Mouse (Mus musculus) heart, postnatal 0 days (tissue): Measurements from ENCODE around the gene Rnf26. TPM values are rescaled to one million over a fixed set of nuclear protein-coding genes. Genes with fewer than 3 reads are reported as not detected.
A peak's percentile ranks its signal among the peaks of the same experiment; 100 is the strongest.

ENCODE experiments used
- ATAC-seq: fragments of 200-750 bp; cut with Nextera tagmentation; 2 replicates; pipeline ENCODE4 v1.8.0; 2017; ENCODE audit warnings: low read depth, moderate number of reproducible peaks, moderate library complexity; ENCODE audit not compliant: insufficient read depth
- DNase-seq: peaks from one replicate; pipeline ENCODE4 v3.0.0-alpha.2; 2016; ENCODE audit warnings: low spot score
- H3K27ac ChIP-seq: fragments of 300-500 bp; sonication (generic); 2 replicates; pipeline ENCODE4 v1.5.1; 2014; ENCODE audit warnings: low read depth, mild to moderate bottlenecking
- H3K27me3 ChIP-seq: fragments of 300-500 bp; sonication (generic); 2 replicates; pipeline ENCODE4 v1.6.1; 2014; ENCODE audit warnings: low read length, mixed read lengths; ENCODE audit not compliant: control insufficient read depth, insufficient read depth
- H3K36me3 ChIP-seq: fragments of 300-500 bp; sonication (generic); replicated peaks from 2 replicates; pipeline ENCODE4 v1.6.1; 2014; ENCODE audit warnings: low read length, mixed read lengths; ENCODE audit not compliant: control insufficient read depth, insufficient read depth
- H3K4me1 ChIP-seq: fragments of 300-500 bp; sonication (generic); 2 replicates; pipeline ENCODE4 v1.6.1; 2014; ENCODE audit warnings: antibody characterized with exemption; ENCODE audit not compliant: control insufficient read depth, insufficient read depth
- H3K4me2 ChIP-seq: fragments of 300-500 bp; sonication (generic); 2 replicates; pipeline ENCODE4 v1.6.1; 2014; ENCODE audit warnings: low read depth, mild to moderate bottlenecking, low read length, moderate library complexity
- H3K4me3 ChIP-seq: fragments of 300-500 bp; sonication (generic); 2 replicates; pipeline ENCODE4 v1.5.1; 2014; ENCODE audit warnings: low read depth, low read length
- H3K9ac ChIP-seq: fragments of 300-500 bp; sonication (generic); replicated peaks from 2 replicates; pipeline ENCODE4 v1.6.1; 2014; ENCODE audit warnings: low read depth, low read length, mixed read lengths
- H3K9me3 ChIP-seq: fragments of 300-500 bp; sonication (generic); replicated peaks from 2 replicates; pipeline ENCODE4 v1.6.1; 2016; ENCODE audit warnings: low read length; ENCODE audit not compliant: control insufficient read depth
- CTCF ChIP-seq: IDR thresholded peaks from 2 replicates; pipeline ENCODE4 v1.5.1; 2016; ENCODE audit warnings: antibody characterized with exemption, control low read depth, low read depth
- EP300 ChIP-seq: IDR thresholded peaks from 2 replicates; pipeline ENCODE4 v1.6.1; 2016; ENCODE audit warnings: antibody characterized with exemption, low read depth
- WGBS: fragments of 180-500 bp; shearing (Covaris S2); extraction: QIAGEN DNeasy Blood & Tissue Kit; methylation state at CpG from one replicate; pipeline ENCODE4 v1.1.7; 2014; 5-methylcytosine and 5-hydroxymethylcytosine counted together
- polyA plus RNA-seq: library from polyadenylated mRNA; unstranded; fragments of >200 nt; fragmentation: Nextera tagmentation; extraction: Ambion mirVana; gene quantifications from 2 replicates; pipeline ENCODE4 v1.2.1, GENCODE M21; 2015
- total RNA-seq: library from RNA; depleted of rRNA; stranded (reverse); fragments of >200 nt; gene quantifications from 2 replicates; pipeline ENCODE4 v1.2.3, GENCODE M21; 2014; ENCODE audit warnings: low replicate concordance

Gene Rnf26
- total and polyA plus RNA-seq, 2 experiments from 2014 or later, result 14.1 to 16.6 TPM

GRCm38 (mm10) chr9:44087761-44088455, 25.4 kb downstream of the Rnf26 start:
- peak; percentile 50; the same call in 1 of the 2 replicates for TF ChIP-seq EP300
- TF ChIP-seq CTCF, result no peak
- Histone ChIP-seq H3K4me3 (peak overlapping the region; percentile 79), H3K9me3 (no peaks in the 10 kb centered on the region), H3K4me2 (peak overlapping the region; percentile 95), H3K9ac (peak overlapping the region; percentile 96), H3K4me1 (peaks cover 37% of the 10 kb centered on the region), H3K27me3 (no peaks in the 10 kb centered on the region), H3K27ac (peak overlapping the region; percentile 97), H3K36me3 (peaks cover 33% of the 10 kb centered on the region)
- peak; percentile 76 for ATAC-seq
- peak; percentile 93 for DNase-seq
- WGBS, result 9% methylated on average over 15 of the region's 15 CpGs

- Histone ChIP-seq H3K4me3 (peak overlapping the region; percentile 79), H3K27me3 (no peaks in the 10 kb centered on the region), H3K9me3 (no peaks in the 10 kb centered on the region), H3K4me2 (peak overlapping the region; percentile 95), H3K36me3 (peaks cover 24% of the 10 kb centered on the region), H3K27ac (peak overlapping the region; percentile 97), H3K4me1 (peaks cover 43% of the 10 kb centered on the region), H3K9ac (peak overlapping the region; percentile 96)
- DNase-seq (no peak), ATAC-seq (no peak)
- TF ChIP-seq CTCF, result no peak
- WGBS, result 37% methylated on average over 10 of the region's 10 CpGs
Measured at GRCm38 (mm10) chr9:44086960-44087359, 26.4 kb downstream of the Rnf26 start.

GRCm38 (mm10) chr9:44085741-44086665, 27.3 kb downstream of the Rnf26 start:
- Histone ChIP-seq H3K4me1 (peaks cover 52% of the 10 kb centered on the region), H3K9me3 (no peaks in the 10 kb centered on the region), H3K36me3 (peaks cover 14% of the 10 kb centered on the region), H3K4me2 (peak overlapping the region; percentile 95), H3K4me3 (peak overlapping the region; percentile 79), H3K27me3 (no peaks in the 10 kb centered on the region), H3K27ac (peak overlapping the region; percentile 97), H3K9ac (peak overlapping the region; percentile 96)
- no peak for DNase-seq
- ATAC-seq, result no peak
- TF ChIP-seq EP300, result peak; percentile 51
- TF ChIP-seq CTCF, result no peak
- 28% methylated on average over 15 of the region's 15 CpGs for WGBS

GRCm38 (mm10) chr9:44085276-44085675, 28.0 kb downstream of the Rnf26 start:
- H3K4me2 ChIP-seq, result peak overlapping the region; percentile 95
- H3K36me3 ChIP-seq, result peaks cover 8% of the 10 kb centered on the region; the same call in 1 of the 2 replicates
- ATAC-seq, result no peak
- 2% methylated on average over 10 of the region's 10 CpGs for WGBS
- H3K4me3 ChIP-seq, result peak overlapping the region; percentile 79
- peak overlapping the region; percentile 97 for H3K27ac ChIP-seq
- TF ChIP-seq EP300, result no peak
- no peak for TF ChIP-seq CTCF
- H3K27me3 ChIP-seq, result no peaks in the 10 kb centered on the region
- peak overlapping the region; percentile 96 for H3K9ac ChIP-seq
- H3K9me3 ChIP-seq, result no peaks in the 10 kb centered on the region
- DNase-seq, result no peak
- peaks cover 59% of the 10 kb centered on the region for H3K4me1 ChIP-seq

- H3K27me3 ChIP-seq, result no peaks in the 10 kb centered on the region
- H3K4me2 ChIP-seq, result peak overlapping the region; percentile 95
- H3K27ac ChIP-seq, result peak overlapping the region; percentile 97
- ATAC-seq, result peak; percentile 75
- 0 out of 2 replicates have a peak, but pooled peaks have one; percentile 58 for TF ChIP-seq EP300
- TF ChIP-seq CTCF, result no peak
- peaks cover 60% of the 10 kb centered on the region for H3K4me1 ChIP-seq
- H3K36me3 ChIP-seq, result 0 out of 2 replicates have a peak, but pooled peaks cover 3% of the 10 kb centered on the region
- WGBS, result under 1% methylated on average over 35 of the region's 62 CpGs
- H3K9ac ChIP-seq, result peak overlapping the region; percentile 96
- H3K4me3 ChIP-seq, result peak overlapping the region; percentile 79
- DNase-seq, result peak; percentile 85
- H3K9me3 ChIP-seq, result no peaks in the 10 kb centered on the region
Measured at GRCm38 (mm10) chr9:44084659-44085229, 28.6 kb downstream of the Rnf26 start.
